Mouse (Mus musculus): ENCODE measurements around the gene Sfr1. TPM values are rescaled to one million over a fixed set of nuclear protein-coding genes. Genes with fewer than 3 reads are reported as not detected.

Sfr1 gene
- total and polyA plus RNA-seq, 3 experiments, result 83.7 to 198 (median 114) TPM

DNA sequence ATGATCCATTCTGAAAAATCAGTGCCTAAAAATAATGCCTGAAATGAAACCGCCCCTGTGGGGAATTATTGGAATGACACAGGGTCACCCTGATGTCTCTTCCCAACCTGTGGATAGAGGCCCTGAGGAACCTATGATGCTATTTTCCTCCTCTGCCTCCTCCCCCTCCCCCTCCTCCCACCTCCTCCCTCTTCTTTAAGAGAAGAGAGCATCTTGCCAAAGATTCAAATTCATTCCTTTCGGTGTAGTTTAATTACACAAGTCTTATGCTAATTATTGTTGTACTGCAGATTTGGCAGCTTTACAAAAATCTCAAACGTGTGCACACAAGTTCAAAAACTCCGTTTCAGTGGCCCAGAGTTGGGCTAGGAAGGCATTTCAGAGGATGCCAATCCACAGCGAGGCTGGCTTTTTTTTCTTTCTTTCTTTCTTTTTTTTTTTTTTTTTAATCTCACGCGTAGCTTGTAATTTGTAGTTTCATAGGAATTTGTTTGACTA lies 5.8 kb upstream of the Sfr1 start:
- Histone ChIP-seq H3K9me3 (replicated peaks; ENCODE audit: low read length) (no peaks in the 10 kb centered on the region), H3K27me3 (replicated peaks) (no peaks in the 10 kb centered on the region), H3K36me3 (replicated peaks in 1 of 2; ENCODE audit: control insufficient read depth in 1 of 2, insufficient read depth in 1 of 2, low read length in 1 of 2) (no peaks in the 10 kb centered on the region), H3K79me2 (replicated peaks; ENCODE audit: control insufficient read depth, extremely low read depth, insufficient read depth, poor library complexity, severe bottlenecking) (no peaks in the 10 kb centered on the region), H3K4me2 (ENCODE audit: insufficient read depth, low read depth, poor library complexity, severe bottlenecking) (no peak overlapping the region), H3K4me1 (ENCODE audit: control insufficient read depth in 1 of 2, insufficient read depth in 2 of 2) (peaks cover 6 to 15% of the 10 kb centered on the region in 2 experiments; a peak in 3 of 4 replicates), H3K27ac (ENCODE audit: insufficient read depth, low read depth) (no peak overlapping the region), H3K9ac (ENCODE audit: insufficient read depth, low read depth) (no peak overlapping the region), H3K4me3 (replicated peaks in 1 of 3; ENCODE audit: low read depth in 2 of 3, low read length in 2 of 3, poor library complexity in 1 of 3) (no peak overlapping the region)
- dilution Hi-C loops (cut with MboI; ENCODE audit: extremely low pct_ligation_motif_present, extremely low pct_unique_long_range_greater_than_20kb, low sequenced_read_pairs) (no loop called here), in situ Hi-C loops (cut with MboI; ENCODE audit: low pct_ligation_motif_present, low pct_unique_long_range_greater_than_20kb, low sequenced_read_pairs) (loop anchor here (10.0 kb wide), 1 partner anchor 51 kb away; no protein-coding TSS in a partner anchor)
- no peak for DNase-seq (ENCODE audit: extremely low read depth)
- TF ChIP-seq JUN (IDR thresholded peaks at IDR 0.05; ENCODE audit: insufficient read depth, low read depth, low read length), result no peak
- no peak for TF ChIP-seq ZMIZ1 (IDR thresholded peaks at IDR 0.05; ENCODE audit: low read depth, low read length)
- no peak for TF ChIP-seq HCFC1 (IDR thresholded peaks at IDR 0.05; ENCODE audit: low read depth, low read length)
- no peak for TF ChIP-seq CHD2 (IDR thresholded peaks at IDR 0.05; ENCODE audit: low read length)
- TF ChIP-seq MYC (IDR thresholded peaks at IDR 0.05; ENCODE audit: low read depth, low read length), result no peak
- TF ChIP-seq RAD21 (IDR thresholded peaks at IDR 0.05; ENCODE audit: low read depth, low read length), result no peak
- no peak for TF ChIP-seq POLR2A (IDR thresholded peaks at IDR 0.05; ENCODE audit: low read depth, low read length)
- TF ChIP-seq JUND (conservative IDR thresholded peaks at IDR 0.05; ENCODE audit: low read depth, low read length), result no peak
- TF ChIP-seq POLR2AphosphoS2 (IDR thresholded peaks at IDR 0.05; ENCODE audit: low read depth, low read length), result no peak
- TF ChIP-seq MAZ (IDR thresholded peaks at IDR 0.05; ENCODE audit: low read depth, low read length), result no peak
- no peak for TF ChIP-seq RCOR1 (conservative IDR thresholded peaks at IDR 0.05; ENCODE audit: low read depth, low read length)
- no peak for TF ChIP-seq IRF4 (IDR thresholded peaks at IDR 0.05; ENCODE audit: low read depth, low read length)
- no peak for TF ChIP-seq MEF2A (IDR thresholded peaks at IDR 0.05; ENCODE audit: borderline replicate concordance, low read depth, low read length)

GRCm38 (mm10) chr19:47730691-47731070 lies 801 bp upstream of the Sfr1 start:
- dilution Hi-C loops (cut with MboI; ENCODE audit: extremely low pct_ligation_motif_present, extremely low pct_unique_long_range_greater_than_20kb, low sequenced_read_pairs), result no loop called here
- Histone ChIP-seq H3K27me3 (replicated peaks) (no peaks in the 10 kb centered on the region), H3K4me3 (replicated peaks in 1 of 3; ENCODE audit: low read depth in 2 of 3, low read length in 2 of 3, poor library complexity in 1 of 3) (peak overlapping the region; percentile 53 to 92 (median 55)), H3K4me1 (ENCODE audit: control insufficient read depth in 1 of 2, insufficient read depth in 2 of 2) (peaks cover 10 to 41% of the 10 kb centered on the region in 2 experiments), H3K4me2 (ENCODE audit: insufficient read depth, low read depth, poor library complexity, severe bottlenecking) (peak overlapping the region; percentile 96), H3K36me3 (replicated peaks in 1 of 2; ENCODE audit: control insufficient read depth in 1 of 2, insufficient read depth in 1 of 2, low read length in 1 of 2) (peaks cover 25 to 33% of the 10 kb centered on the region in 2 experiments), H3K27ac (ENCODE audit: insufficient read depth, low read depth) (peak overlapping the region; percentile 66), H3K79me2 (replicated peaks; ENCODE audit: control insufficient read depth, extremely low read depth, insufficient read depth, poor library complexity, severe bottlenecking) (peaks cover 9% of the 10 kb centered on the region), H3K9ac (ENCODE audit: insufficient read depth, low read depth) (peak overlapping the region; percentile 43), H3K9me3 (replicated peaks; ENCODE audit: low read length) (no peaks in the 10 kb centered on the region)
- TF ChIP-seq MXI1 (IDR thresholded peaks at IDR 0.05; ENCODE audit: low read depth, low read length), result peak; percentile 51; the same call in 1 of the 2 replicates
- TF ChIP-seq IRF4 (IDR thresholded peaks at IDR 0.05; ENCODE audit: low read depth, low read length), result peak; percentile 42; the same call in 1 of the 2 replicates
- TF ChIP-seq HCFC1 (IDR thresholded peaks at IDR 0.05; ENCODE audit: low read depth, low read length), result no peak
- no peak for TF ChIP-seq RCOR1 (conservative IDR thresholded peaks at IDR 0.05; ENCODE audit: low read depth, low read length)
- TF ChIP-seq USF1 (IDR thresholded peaks at IDR 0.05; ENCODE audit: low read depth, low read length), result no peak
- no peak for TF ChIP-seq ELF1 (IDR thresholded peaks at IDR 0.05; ENCODE audit: low read depth, low read length)
- no peak for TF ChIP-seq USF2 (conservative IDR thresholded peaks at IDR 0.05; ENCODE audit: low read depth, low read length)
- no peak for TF ChIP-seq MYC (IDR thresholded peaks at IDR 0.05; ENCODE audit: low read depth, low read length)
- TF ChIP-seq SIN3A (IDR thresholded peaks at IDR 0.05; ENCODE audit: low read length), result peak; percentile 18; the same call in 1 of the 2 replicates
- no peak for TF ChIP-seq POLR2A (IDR thresholded peaks at IDR 0.05; ENCODE audit: low read depth, low read length)
- no peak for TF ChIP-seq CTCF (conservative IDR thresholded peaks at IDR 0.05 in 1 of 2, IDR thresholded peaks at IDR 0.05 in 1 of 2; ENCODE audit: low read depth in 2 of 2, low read length in 2 of 2)
- in situ Hi-C loops (cut with MboI; ENCODE audit: low pct_ligation_motif_present, low pct_unique_long_range_greater_than_20kb, low sequenced_read_pairs), result no loop called here
- DNase-seq (ENCODE audit: extremely low read depth), result peak; percentile 89
